Mouse (Mus musculus) thymus, postnatal 36 days (tissue): ENCODE measurements around the gene Pbld2.
"Not testable (repeated sequence)": the region's sequence is repeated elsewhere in the genome, so short reads cannot be mapped to it uniquely, and the experiment has no call there.

Source experiments
- DNase-seq, 2 experiments: peaks; one replicate each; pipeline ENCODE4 v3.0.0; 2022; ENCODE audit warnings: mixed read lengths in 2 of 2

Pbld2 gene

DNA sequence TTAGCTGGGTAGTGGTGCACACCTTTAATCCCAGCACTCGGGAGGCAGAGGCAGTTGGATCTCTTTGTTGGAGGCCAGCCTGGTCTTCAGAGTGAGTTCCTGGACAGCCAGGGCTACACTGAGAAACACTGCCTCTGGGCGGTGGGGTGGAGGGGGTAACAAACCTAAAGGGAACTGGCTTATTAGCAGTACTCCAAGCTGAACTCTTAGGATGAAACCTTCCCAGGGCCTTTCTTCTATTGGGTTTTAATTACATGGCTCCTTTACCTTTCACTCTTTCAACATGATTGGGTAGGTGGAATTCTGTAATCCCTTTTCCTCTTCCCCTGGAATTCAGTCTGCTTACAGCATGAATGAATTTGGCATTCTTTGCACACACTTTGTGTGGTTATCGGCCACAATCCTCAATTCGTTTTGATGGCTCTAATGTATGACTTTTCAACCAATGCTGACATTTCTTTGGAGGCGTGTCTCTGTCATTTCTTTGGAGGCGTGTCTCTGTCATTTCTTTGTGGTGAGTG is 1.4 kb downstream of the Pbld2 start:
- DNase-seq: no peak

DNA sequence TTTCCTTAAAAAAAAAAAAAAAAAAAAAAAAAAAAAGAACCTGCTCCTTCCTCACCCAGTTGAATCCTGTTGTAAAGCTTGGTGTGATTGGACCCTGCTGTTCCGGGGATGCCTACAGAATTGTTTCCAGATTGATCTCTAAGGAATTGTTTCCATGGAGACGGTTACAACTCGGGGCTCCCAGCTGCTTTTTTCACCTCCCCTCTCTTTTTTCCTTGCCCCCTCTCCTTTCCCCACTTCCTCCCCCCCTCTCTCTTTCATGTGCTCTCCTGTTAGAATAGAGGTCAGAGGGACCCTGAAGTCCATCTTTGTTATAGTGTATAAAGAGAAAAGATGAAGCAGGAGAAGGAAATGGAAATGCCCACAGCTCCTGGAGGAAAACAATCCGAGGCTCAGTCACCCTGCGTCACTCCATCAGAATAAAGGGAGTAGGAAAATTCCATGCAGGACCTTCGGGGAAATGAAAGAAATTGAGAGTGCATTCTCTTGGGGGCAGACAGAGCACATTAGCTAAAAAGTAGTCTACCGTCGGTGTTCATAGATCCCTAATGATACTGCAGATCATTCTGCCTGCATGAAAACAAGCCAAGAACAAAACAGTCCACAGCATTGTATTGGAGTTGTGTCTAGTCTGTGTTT is 2.2 kb downstream of the Pbld2 start:
- DNase-seq: no peak

DNA sequence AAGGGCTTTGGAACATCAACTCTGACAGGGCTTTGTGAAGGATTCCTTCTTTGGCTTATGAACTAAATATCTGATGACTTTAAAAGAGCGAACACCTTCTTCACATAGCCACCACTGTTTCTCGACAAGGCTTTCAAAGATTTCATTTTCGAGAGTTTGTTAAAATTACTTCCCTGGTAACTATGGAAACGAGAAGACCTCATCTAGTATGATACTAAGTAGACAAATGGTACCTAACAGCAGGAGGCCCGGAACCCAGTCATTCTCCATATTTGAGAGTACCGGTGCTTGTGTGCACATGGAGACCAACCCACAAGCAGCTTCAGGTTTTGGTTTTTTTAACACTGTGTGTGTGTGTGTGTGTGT is 2.7 kb downstream of the Pbld2 start:
- no peak for DNase-seq

DNA sequence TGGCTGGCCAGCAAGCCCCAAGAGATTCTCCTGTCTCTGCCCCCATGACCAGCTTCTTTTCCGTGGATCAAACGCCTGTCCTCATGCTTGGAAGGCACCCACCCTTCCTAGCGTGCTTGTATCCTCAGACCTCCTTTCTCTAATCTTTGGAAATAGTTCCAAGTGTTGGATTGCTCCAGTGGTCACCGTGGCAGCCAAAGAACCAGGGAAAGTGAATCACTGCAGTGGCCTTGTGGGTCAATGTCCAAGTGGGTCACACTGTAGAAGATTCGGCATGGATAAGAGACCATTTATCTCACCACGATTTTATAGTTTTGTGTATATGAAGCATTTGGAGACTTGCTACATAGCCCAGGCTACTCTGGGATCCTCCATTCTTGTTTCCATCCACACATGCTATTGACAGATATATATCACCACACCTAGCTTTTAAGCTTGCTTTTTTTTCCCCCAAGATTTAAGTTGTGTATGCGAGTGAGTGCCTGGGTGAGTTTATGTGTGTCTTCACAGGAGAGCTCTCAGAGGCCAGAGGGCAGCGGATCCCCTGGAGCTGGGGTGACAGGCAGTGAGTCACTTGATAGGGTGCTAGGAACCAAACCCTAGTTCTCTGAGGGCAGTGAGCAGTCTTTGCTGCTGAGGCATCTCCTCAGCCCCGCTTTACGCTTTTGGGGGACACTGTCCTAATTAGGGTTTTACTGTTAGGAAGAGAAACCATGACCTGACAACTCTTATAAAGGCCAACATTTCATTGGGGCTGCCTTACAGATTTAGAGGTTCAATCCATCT is 3.5 kb downstream of the Pbld2 start:
- no peak for DNase-seq

DNA sequence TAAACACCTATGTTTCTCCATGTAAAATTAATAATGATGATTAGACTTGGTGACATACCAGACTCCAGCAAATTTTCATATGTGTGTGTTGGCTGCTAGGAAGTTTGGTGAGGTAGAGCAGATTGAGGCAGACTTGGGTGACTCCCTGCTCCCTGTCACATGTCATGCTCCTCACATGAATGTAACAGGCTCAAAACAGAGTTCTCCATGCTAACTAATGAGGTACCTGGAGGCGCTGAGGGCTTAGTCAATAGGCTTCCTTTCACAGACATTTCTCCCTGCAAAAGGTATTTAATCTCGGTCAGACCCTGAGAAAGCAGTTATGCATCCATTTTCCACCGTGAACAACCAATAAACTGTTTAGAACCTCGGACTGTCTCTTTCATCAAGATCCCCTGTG is 4.3 kb downstream of the Pbld2 start:
- no peak for DNase-seq

DNA sequence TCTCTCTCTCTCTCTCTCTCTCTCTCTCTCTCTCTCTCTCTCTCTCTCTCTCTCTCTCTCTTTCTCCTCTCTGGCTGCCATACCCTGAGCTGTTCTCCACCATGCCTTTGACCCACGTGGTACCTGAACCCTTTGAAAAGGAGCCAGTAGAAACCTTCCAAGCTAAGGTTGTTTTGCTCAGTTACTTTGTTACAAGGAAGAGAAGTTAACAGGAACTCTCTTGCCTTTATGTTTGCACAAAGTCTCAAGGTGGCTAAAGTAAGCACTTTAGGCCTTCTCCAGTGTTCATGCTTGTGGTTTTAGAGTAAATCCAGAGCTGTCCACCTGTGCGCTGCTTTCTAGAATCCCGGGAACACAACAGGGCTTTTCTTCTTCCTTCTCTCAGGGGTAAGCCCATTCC is 8.2 kb downstream of the Pbld2 start:
- no peak for DNase-seq

DNA sequence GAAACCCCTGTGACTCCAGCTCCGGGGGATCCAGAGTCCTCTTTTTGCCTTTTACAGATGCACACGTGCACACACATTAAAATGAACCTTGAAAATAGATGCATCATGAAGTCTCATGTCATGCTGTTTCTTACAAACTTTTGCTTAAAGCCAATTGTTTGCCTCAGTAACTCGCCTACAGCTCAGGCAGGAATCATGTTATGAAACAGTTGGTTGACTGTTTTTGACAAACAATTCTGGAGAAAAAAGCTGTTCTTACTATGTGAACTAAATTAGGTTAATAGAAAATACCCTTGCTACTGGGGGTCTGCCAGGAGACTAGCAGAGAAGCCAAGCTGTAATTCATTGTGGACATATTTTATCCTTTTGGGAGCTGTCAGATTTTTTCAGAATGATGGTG is 8.8 kb downstream of the Pbld2 start:
- no peak for DNase-seq

DNA sequence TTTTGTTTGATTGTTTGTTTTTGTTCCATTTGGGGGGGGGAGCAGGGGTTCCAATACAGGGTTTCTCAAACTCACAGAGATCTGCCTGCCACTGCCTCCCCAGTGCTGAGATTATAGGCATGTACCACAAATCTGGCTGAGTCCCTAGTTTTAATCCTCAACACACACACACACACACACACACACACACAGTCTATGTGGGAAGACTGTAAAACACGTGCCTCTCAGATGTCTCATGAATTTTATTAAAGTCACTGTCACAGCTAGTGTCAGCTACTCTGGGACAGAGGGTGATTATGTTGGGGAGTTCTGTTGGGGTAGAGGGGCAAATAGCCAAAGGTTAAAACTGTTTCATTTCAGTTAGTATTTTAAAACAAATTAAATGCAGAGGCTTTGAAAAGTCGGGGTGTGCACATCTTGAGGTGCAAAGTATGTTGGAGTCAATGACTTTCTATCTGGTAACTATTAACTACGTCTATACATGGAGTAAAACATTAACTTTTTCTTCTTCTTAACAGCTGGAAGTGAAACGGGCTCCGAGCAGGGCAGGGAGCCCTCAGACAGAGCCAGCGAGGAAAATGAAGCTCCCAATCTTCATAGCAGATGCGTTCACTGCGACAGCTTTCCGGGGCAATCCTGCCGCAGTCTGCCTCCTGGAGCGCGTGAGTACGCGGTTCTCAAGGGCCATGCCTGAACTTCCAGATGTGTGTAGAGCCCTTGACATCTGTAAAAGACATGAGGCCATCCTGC is 14.6 kb downstream of the Pbld2 start:
- DNase-seq: no peak

DNA sequence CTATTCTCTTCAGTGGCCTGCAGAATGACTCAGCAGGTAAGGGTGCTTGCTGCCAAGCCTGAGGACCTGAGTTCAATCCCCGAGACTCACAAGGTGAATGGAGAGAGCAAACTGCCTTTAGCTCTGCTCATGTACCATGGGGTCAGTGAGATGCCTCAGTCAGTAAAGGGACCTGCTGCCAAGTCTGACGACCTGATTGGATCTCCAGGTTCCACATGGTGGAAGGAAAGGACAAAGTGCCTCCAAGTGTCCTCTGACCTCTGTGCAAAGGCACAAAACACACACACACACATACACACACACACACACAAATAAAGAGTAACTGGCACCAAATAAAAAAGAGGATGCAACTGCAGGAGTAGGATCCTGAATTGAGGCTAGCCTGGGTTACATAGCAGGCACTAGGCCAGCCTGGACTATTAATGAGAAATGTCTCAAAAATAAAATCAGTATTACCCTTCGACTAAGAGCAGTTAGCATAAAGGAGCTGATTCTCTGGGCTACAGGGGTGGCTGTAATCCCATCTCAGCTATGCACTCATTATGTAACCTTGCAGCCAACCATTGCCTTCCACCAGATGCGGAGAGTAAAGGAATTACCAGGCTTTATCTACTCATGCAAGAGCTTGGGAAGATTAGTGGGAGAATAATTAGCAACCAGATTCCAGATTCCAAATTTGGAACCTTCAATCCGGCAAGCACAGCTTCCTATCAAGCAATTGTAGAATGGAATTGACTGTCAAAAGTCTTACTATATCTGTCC is 15.9 kb downstream of the Pbld2 start:
- no peak for DNase-seq

DNA sequence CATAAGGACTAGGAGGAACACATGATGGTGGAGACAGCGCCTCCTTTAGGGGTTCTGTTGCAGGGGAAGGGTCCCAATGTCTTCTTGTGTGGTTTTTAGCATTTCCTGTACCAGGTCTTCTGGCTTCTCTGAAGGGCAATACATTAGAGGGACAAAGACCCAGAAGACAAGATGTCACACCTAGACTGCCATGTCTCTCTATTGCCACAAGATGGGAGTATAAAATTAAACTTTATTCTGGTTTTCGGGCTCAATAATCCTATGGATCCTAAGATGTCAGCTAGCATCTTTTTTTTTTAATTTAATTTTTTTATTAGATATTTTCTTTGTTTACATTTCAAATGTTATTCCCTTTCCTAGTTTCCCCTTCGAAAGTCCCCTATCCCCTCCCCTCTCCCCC is 19.0 kb downstream of the Pbld2 start:
- DNase-seq: peak in 1 of 2 experiments; percentile 12

DNA sequence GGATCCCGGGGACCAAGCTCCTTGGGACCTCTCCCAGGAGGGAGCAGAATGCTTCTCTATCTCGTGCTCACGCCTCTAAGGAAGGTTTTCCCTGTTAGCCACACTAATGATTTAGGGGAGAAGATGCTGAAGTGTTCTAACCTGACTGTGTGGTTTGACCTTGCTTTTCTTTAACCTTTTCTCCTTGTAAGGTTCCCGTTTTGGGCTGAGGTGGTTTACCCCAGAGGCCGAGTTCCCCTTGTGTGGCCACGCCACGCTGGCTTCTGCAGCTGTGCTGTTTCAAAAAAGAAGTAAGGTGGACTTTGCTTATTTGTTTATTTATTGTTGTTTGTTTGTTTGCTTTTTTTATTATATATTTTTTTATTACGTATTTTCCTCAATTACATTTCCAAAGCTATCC is 23.6 kb downstream of the Pbld2 start:
- no peak for DNase-seq

DNA sequence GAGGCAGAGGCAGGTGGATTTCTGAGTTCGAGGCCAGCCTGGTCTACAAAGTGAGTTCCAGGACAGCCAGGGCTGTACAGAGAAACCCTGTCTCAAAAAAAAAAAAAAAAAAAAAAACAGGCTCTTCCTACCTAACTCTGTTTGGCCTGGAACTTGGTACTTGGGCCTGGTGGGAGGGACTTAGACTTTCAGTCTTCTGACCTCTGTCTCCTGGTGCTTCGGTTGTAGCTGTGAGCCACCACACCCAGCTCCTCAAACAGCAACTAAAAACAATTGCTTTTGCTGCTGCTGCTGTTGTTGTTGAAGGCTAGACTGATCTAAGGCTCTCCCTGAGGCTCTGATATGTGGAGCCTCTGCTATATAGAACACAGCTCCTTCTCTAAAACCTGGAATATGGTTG is 25.0 kb downstream of the Pbld2 start:
- DNase-seq: no peak

DNA sequence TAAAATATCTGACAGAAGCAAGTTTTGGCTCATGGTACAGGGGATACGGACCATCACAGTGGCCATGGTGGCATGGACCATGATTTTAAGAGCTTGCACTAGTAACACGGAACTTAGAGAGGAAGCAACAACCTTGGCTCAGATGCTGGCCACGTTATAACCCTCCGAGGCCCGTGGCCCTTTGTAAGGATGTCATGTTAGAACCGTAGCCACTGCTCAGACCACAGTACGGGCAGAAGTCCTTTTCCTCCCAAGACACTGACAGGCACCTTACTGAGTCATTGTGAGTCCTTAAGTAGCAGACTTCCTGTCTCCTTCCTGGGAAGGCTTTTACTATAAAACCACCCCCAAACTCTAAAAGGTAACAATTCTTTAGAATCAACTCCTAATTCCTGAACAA is 27.2 kb downstream of the Pbld2 start:
- no peak for DNase-seq

DNA sequence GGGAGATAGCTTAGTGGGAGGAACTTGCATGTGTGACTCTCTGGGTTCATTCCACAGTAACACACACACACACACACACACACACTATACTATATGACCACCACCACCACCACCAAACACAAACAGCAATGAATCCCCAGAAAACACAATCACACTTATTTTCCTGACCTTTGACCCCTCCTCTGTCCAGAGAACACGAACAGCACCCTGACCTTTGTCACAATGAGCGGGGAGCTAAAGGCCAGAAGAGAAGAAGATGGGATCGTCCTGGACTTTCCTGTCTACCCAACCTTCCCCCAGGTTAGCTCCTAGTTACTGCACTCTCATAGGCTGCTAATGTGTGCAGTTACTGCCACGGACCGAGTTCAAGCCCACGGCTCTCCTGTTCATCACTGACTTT is 27.9 kb downstream of the Pbld2 start:
- DNase-seq: no peak

DNA sequence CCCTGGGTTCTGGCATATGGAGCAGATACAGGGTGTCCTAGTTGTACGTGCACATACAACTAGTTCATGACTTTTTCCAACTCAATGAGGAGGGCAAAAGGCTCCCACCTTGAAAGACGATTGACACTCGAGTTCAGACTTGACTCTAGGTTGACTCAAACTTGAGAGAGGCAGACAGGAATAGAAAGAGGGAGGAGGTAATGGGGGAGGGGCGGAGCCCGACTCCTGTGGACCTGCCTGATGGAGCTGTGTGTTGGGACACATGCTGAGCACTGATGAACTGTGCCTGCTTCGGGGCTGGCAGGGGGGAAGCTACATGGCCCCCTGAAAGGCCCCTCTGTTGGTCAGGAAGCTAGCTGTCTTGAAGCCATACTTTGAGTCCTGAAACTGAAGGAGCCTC is 28.9 kb downstream of the Pbld2 start:
- DNase-seq: no peak

DNA sequence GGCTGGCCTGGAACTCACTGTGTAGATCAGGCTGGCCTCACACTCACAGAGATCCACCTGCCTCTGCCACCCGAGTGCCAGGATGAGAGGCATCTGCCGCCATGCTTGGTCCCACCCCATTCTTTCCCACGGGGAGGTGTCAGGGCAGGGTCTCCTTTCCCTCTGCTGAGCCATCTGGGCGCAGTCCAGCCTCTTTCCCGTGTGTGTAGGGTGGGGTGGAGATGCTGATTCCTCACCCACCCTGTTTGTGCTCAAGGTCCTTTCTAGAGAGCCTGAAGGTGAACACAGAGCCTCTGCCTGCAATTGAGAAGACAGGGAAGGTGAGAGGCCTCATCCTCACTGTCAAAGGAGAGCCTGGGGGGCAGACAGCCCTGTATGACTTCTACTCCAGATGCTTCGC is 30.0 kb downstream of the Pbld2 start:
- not testable (repeated sequence) for DNase-seq

DNA sequence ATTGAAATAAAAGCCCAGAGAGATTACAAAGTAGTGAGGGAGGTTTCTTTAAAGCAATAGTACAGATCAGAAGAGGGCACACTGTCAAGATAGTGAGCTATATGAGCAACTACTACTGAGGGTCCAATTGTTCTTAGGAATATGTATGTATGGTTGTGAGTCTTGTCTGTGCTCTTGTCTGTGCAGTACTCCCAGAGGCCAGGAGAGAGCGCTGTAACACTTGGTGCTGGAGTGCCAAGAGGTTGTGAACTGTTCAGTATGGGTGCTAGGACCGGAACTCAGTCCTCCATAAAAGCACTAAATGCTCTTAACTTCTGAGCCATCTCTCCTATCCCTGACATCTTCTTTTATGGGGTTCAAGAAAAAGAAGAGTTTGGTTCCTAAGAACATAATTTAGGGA is 30.5 kb downstream of the Pbld2 start:
- DNase-seq: no peak

DNA sequence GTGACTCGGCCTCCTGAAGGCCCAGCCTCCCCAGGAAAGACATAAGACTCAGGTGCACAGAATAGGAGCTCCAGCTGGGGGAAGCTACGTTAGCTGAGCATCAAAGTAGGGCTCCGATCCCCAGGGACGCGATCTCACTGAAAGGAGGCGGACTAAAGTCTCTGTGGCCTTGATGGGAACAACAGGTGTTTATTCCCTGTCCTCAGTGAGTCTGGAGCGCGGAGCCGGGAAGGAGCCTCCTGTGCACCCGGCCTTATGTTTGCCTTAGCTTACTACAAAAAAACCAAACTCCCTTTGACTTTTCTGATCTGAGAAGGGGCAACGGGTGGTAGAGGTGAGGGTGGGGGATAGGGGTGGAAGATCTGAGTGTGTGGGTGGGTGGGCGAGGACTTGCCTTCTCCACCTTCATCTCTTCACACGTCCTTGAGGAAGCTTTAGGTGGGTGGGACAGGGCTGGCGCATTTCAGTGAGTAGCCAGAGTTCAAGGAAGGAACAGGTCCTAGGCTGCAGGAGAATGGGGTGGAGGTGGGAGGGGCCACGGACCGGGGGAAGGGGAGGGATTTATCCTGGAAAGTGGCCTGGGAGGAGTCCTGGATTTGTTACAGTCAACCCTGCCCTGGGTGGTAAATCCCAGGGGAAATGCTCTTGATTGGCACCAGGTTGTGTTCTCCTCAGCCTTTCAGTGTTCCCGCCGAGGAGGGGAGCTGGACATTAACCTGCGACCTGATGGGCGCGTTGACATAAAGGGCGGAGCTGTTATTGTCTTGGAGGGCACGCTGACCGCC is 33.0 kb downstream of the Pbld2 start:
- DNase-seq: no peak

DNA sequence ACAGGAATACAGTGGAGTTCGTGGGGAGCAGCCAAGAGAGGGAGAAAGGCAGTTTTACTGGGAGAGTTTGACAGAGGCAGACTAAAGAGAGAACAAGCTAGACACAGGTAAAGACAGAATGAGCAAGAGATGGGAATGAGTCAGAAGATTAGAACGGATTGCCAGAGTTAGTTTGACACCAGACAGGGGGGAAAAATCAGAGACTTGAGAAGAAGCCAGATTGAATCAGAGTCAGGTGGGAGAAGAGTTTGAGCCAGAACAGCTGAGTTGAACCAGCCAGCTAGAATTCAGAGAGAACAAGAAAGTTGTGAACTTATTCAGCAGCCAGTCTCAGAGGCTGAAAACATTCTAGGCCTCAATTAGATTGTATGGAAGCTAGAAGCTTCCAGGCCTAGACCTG is 35.7 kb downstream of the Pbld2 start, which contains the start of gene Pbld1:
Pbld1 (plus strand) TSS at position 301 of the 400 bp plus-strand sequence.
- no peak for DNase-seq

DNA sequence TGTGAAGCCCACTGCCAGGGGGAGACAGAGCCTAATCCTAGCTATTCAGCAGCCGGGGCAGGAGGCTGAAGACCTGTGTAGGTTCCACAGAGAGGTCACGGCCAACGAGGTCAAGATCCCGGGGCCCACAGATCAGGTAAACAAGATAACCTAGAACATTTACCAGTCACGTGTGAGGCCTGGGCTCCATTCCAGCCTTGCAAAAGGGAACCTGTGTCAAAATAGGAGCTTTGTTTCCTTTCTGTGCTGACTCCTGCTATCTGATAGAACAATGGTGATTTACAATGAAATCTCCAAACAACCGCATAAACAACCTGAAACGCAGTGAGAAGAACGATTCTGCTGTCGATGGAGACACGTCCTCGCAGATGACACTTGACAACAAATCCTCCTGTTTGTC is 36.3 kb downstream of the Pbld2 start:
- no peak for DNase-seq

DNA sequence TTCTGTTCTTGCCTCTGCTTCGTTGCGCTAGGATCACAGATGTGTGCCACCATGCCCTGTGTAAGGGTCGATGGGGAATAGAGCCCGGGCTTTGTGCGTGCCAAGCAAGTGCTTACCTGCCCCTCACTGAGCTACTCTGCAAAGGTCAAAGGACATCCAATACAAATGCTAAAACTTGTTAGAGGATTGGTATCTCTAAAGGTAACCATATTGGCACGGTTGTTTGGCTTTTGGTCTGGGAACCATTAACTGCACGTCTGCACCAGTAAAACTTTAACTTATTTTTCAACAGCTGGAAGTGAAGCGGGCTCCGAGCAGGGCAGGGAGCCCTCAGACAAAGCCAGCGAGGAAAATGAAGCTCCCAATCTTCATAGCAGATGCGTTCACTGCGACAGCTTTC is 37.2 kb downstream of the Pbld2 start:
- no peak for DNase-seq

DNA sequence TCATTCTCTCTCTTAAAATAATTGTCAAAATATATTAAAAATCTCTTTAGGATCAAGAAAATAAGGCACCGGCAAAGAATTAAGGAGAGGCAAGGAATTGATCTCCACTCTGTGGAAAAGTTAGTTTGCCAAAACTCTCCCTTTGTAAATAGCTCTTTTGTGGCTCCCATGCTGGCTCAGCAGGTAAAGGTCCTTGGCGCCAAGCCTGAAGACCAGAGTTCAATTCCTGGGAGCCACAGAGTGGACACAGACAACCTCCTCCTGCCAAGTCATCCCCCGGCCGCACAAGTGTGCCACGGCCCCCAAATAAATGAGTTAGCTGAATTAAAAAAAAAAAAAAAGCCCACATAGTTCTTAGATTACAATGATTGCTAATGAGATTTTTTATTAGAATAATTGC is 38.6 kb downstream of the Pbld2 start:
- no peak for DNase-seq
